Mouse (Mus musculus) retina, embryonic 14.5 days (tissue): Measurements from ENCODE around the gene Asb17.
"Not testable (repeated sequence)": the region's sequence is repeated elsewhere in the genome, so short reads cannot be mapped to it uniquely, and the experiment has no call there.

Experiments used
- DNase-seq: peaks from one replicate; pipeline ENCODE4 v3.0.0-alpha.2; 2015; ENCODE audit warnings: low spot score

The Asb17 gene

GRCm38 (mm10) chr3:153844030-153844429, at the start of gene Asb17:
Gene Asb17 (plus strand): TSS chr3:153844209.
- no peak for DNase-seq

- DNase-seq: no peak
Measured at GRCm38 (mm10) chr3:153797574-153797973, 46.4 kb upstream of the Asb17 start.

GRCm38 (mm10) chr3:153799603-153800002, 44.4 kb upstream of the Asb17 start:
- DNase-seq: no peak

- no peak for DNase-seq
Measured at GRCm38 (mm10) chr3:153800690-153801089, 43.3 kb upstream of the Asb17 start.

- no peak for DNase-seq
Measured at GRCm38 (mm10) chr3:153801541-153801940, 42.5 kb upstream of the Asb17 start.

GRCm38 (mm10) chr3:153802640-153803039, 41.4 kb upstream of the Asb17 start:
- no peak for DNase-seq

GRCm38 (mm10) chr3:153804032-153804431, 40.0 kb upstream of the Asb17 start:
- no peak for DNase-seq

- peak; percentile 98 for DNase-seq
Measured at GRCm38 (mm10) chr3:153806077-153806772, 37.8 kb upstream of the Asb17 start.

GRCm38 (mm10) chr3:153806773-153807443, 37.1 kb upstream of the Asb17 start:
- no peak for DNase-seq

GRCm38 (mm10) chr3:153807444-153808149, 36.4 kb upstream of the Asb17 start:
- DNase-seq: no peak

- no peak for DNase-seq
Measured at GRCm38 (mm10) chr3:153808406-153808805, 35.6 kb upstream of the Asb17 start.

- no peak for DNase-seq
Measured at GRCm38 (mm10) chr3:153814026-153814425, 30.0 kb upstream of the Asb17 start.

GRCm38 (mm10) chr3:153817376-153817890, 26.6 kb upstream of the Asb17 start:
- DNase-seq: no peak

GRCm38 (mm10) chr3:153818723-153819122, 25.3 kb upstream of the Asb17 start:
- DNase-seq: no peak

GRCm38 (mm10) chr3:153819438-153819837, 24.6 kb upstream of the Asb17 start:
- DNase-seq: no peak

- DNase-seq: no peak
Measured at GRCm38 (mm10) chr3:153823671-153824515, 20.1 kb upstream of the Asb17 start.

GRCm38 (mm10) chr3:153825197-153825596, 18.8 kb upstream of the Asb17 start:
- no peak for DNase-seq

- no peak for DNase-seq
Measured at GRCm38 (mm10) chr3:153826616-153827015, 17.4 kb upstream of the Asb17 start.

- DNase-seq: not testable (repeated sequence)
Measured at GRCm38 (mm10) chr3:153829788-153830187, 14.2 kb upstream of the Asb17 start.

GRCm38 (mm10) chr3:153831014-153831872, 12.8 kb upstream of the Asb17 start:
- DNase-seq: no peak
